Mouse (Mus musculus) neural tube, embryonic 15.5 days (tissue): ENCODE measurements around the gene Ptpru. TPM values are rescaled to one million over a fixed set of nuclear protein-coding genes. Genes with fewer than 3 reads are reported as not detected.

Experiments
- ATAC-seq: fragments of 200-750 bp; cut with Nextera tagmentation; 2 replicates; pipeline ENCODE4 v1.8.0; 2017; ENCODE audit warnings: mild to moderate bottlenecking, moderate TSS enrichment, moderate library complexity; ENCODE audit not compliant: low FRiP score
- H3K27ac ChIP-seq: fragments of 300-500 bp; sonication (generic); replicated peaks from 2 replicates; pipeline ENCODE4 v1.5.1; 2015; ENCODE audit warnings: mild to moderate bottlenecking, inconsistent platforms
- H3K27me3 ChIP-seq: fragments of 300-500 bp; sonication (generic); replicated peaks from 2 replicates; pipeline ENCODE4 v1.6.1; 2015; ENCODE audit warnings: inconsistent platforms
- H3K36me3 ChIP-seq: fragments of 300-500 bp; sonication (generic); 2 replicates; pipeline ENCODE4 v1.6.1; 2015; ENCODE audit warnings: inconsistent platforms
- H3K4me1 ChIP-seq: fragments of 300-500 bp; sonication (generic); 2 replicates; pipeline ENCODE4 v1.6.1; 2015; ENCODE audit warnings: inconsistent platforms
- H3K4me2 ChIP-seq: fragments of 300-500 bp; sonication (generic); 2 replicates; pipeline ENCODE4 v1.6.1; 2015; ENCODE audit warnings: inconsistent platforms, mild to moderate bottlenecking, moderate library complexity
- H3K4me3 ChIP-seq: fragments of 300-500 bp; sonication (generic); replicated peaks from 2 replicates; pipeline ENCODE4 v1.5.1; 2015; ENCODE audit warnings: mild to moderate bottlenecking, inconsistent platforms
- H3K9ac ChIP-seq: fragments of 300-500 bp; sonication (generic); replicated peaks from 2 replicates; pipeline ENCODE4 v1.6.1; 2015; ENCODE audit warnings: mild to moderate bottlenecking, inconsistent platforms
- H3K9me3 ChIP-seq: fragments of 300-500 bp; sonication (generic); replicated peaks from 2 replicates; pipeline ENCODE4 v1.6.1; 2016; ENCODE audit warnings: inconsistent platforms
- WGBS: fragments of 180-500 bp; shearing (Covaris S2); methylation state at CpG from one replicate; pipeline ENCODE4 v1.1.7; 2015; ENCODE audit warnings: mixed read lengths; 5-methylcytosine and 5-hydroxymethylcytosine counted together
- polyA plus RNA-seq: library from polyadenylated mRNA; unstranded; fragments of >200 nt; fragmentation: Nextera tagmentation; extraction: Ambion mirVana; gene quantifications from 2 replicates; pipeline ENCODE4 v1.2.1, GENCODE M21; 2015

Gene Ptpru
- polyA plus RNA-seq, 1 experiment from 2014 or later: 23.5 TPM

- no peak for ATAC-seq
- WGBS: 81% methylated on average over 3 of the region's 3 CpGs
- Histone ChIP-seq H3K9me3 (no peaks in the 10 kb centered on the region), H3K27me3 (peaks cover 35% of the 10 kb centered on the region), H3K27ac (no peak overlapping the region), H3K4me2 (no peak overlapping the region), H3K4me3 (no peak overlapping the region), H3K9ac (no peak overlapping the region), H3K36me3 (no peaks in the 10 kb centered on the region), H3K4me1 (peaks cover 42% of the 10 kb centered on the region)
These were observed 5.2 kb downstream of the Ptpru start for GRCm38 (mm10) chr4:131832759-131833407.

GRCm38 (mm10) chr4:131831546-131832045, 6.5 kb downstream of the Ptpru start:
- ATAC-seq: no peak
- H3K9ac ChIP-seq: no peak overlapping the region
- peaks cover 33% of the 10 kb centered on the region for H3K4me1 ChIP-seq
- H3K4me2 ChIP-seq: no peak overlapping the region
- no peaks in the 10 kb centered on the region for H3K9me3 ChIP-seq
- H3K27me3 ChIP-seq: peaks cover 30% of the 10 kb centered on the region
- H3K27ac ChIP-seq: no peak overlapping the region
- H3K36me3 ChIP-seq: no peaks in the 10 kb centered on the region
- WGBS: 75% methylated on average over 5 of the region's 5 CpGs
- no peak overlapping the region for H3K4me3 ChIP-seq

- Histone ChIP-seq H3K9ac (no peak overlapping the region), H3K27ac (no peak overlapping the region), H3K4me2 (no peak overlapping the region), H3K4me3 (no peak overlapping the region), H3K9me3 (no peaks in the 10 kb centered on the region), H3K4me1 (peaks cover 23% of the 10 kb centered on the region), H3K36me3 (no peaks in the 10 kb centered on the region), H3K27me3 (0 out of 2 replicates have a peak, but pooled peaks cover 9% of the 10 kb centered on the region)
- ATAC-seq: no peak
- 80% methylated on average over 8 of the region's 8 CpGs for WGBS
These were observed 9.0 kb downstream of the Ptpru start for GRCm38 (mm10) chr4:131829123-131829522.

- H3K4me3 ChIP-seq: no peak overlapping the region
- H3K4me1 ChIP-seq: peaks cover 15% of the 10 kb centered on the region; the same call in 1 of the 2 replicates
- H3K36me3 ChIP-seq: no peaks in the 10 kb centered on the region
- H3K4me2 ChIP-seq: no peak overlapping the region
- H3K27ac ChIP-seq: no peak overlapping the region
- 0 out of 2 replicates have a peak, but pooled peaks cover 5% of the 10 kb centered on the region for H3K27me3 ChIP-seq
- no peaks in the 10 kb centered on the region for H3K9me3 ChIP-seq
- no peak overlapping the region for H3K9ac ChIP-seq
- no peak for ATAC-seq
- 24% methylated on average over 6 of the region's 6 CpGs for WGBS
These were observed 11.2 kb downstream of the Ptpru start for GRCm38 (mm10) chr4:131826905-131827304.

GRCm38 (mm10) chr4:131825830-131826229, 12.3 kb downstream of the Ptpru start:
- Histone ChIP-seq H3K4me3 (no peak overlapping the region), H3K27ac (no peak overlapping the region), H3K27me3 (0 out of 2 replicates have a peak, but pooled peaks cover 5% of the 10 kb centered on the region), H3K9me3 (no peaks in the 10 kb centered on the region), H3K4me1 (peaks cover 23% of the 10 kb centered on the region), H3K4me2 (no peak overlapping the region), H3K9ac (no peak overlapping the region), H3K36me3 (no peaks in the 10 kb centered on the region)
- WGBS: 42% methylated on average over 8 of the region's 8 CpGs
- ATAC-seq: no peak

- peaks cover 26% of the 10 kb centered on the region for H3K4me1 ChIP-seq
- no peaks in the 10 kb centered on the region for H3K9me3 ChIP-seq
- no peak overlapping the region for H3K4me2 ChIP-seq
- WGBS: 33% methylated on average over 3 of the region's 3 CpGs
- no peak overlapping the region for H3K27ac ChIP-seq
- H3K36me3 ChIP-seq: no peaks in the 10 kb centered on the region
- no peak overlapping the region for H3K4me3 ChIP-seq
- no peak overlapping the region for H3K9ac ChIP-seq
- 0 out of 2 replicates have a peak, but pooled peaks cover 7% of the 10 kb centered on the region for H3K27me3 ChIP-seq
- no peak for ATAC-seq
These were observed 13.1 kb downstream of the Ptpru start for GRCm38 (mm10) chr4:131824939-131825338.

GRCm38 (mm10) chr4:131822583-131822982, 15.5 kb downstream of the Ptpru start:
- peaks cover 18% of the 10 kb centered on the region for H3K4me1 ChIP-seq
- H3K9me3 ChIP-seq: no peaks in the 10 kb centered on the region
- H3K27ac ChIP-seq: no peak overlapping the region
- WGBS: 84% methylated on average over 3 of the region's 3 CpGs
- peaks cover 10% of the 10 kb centered on the region; the same call in 1 of the 2 replicates for H3K27me3 ChIP-seq
- no peak overlapping the region for H3K9ac ChIP-seq
- no peaks in the 10 kb centered on the region for H3K36me3 ChIP-seq
- no peak overlapping the region for H3K4me2 ChIP-seq
- ATAC-seq: no peak
- H3K4me3 ChIP-seq: no peak overlapping the region

- Histone ChIP-seq H3K9me3 (no peaks in the 10 kb centered on the region), H3K4me3 (no peak overlapping the region), H3K9ac (0 out of 2 replicates have a peak overlapping the region, but pooled peaks have one; percentile 10), H3K4me1 (peaks cover 15% of the 10 kb centered on the region), H3K36me3 (no peaks in the 10 kb centered on the region), H3K4me2 (no peak overlapping the region), H3K27ac (no peak overlapping the region), H3K27me3 (peaks cover 10% of the 10 kb centered on the region; the same call in 1 of the 2 replicates)
- peak; percentile 66; the same call in 1 of the 2 replicates for ATAC-seq
- WGBS: 41% methylated on average over 16 of the region's 16 CpGs
These were observed 16.8 kb downstream of the Ptpru start for GRCm38 (mm10) chr4:131821161-131821731.

GRCm38 (mm10) chr4:131818926-131819325, 19.2 kb downstream of the Ptpru start:
- Histone ChIP-seq H3K4me1 (peaks cover 15% of the 10 kb centered on the region), H3K9me3 (no peaks in the 10 kb centered on the region), H3K9ac (no peak overlapping the region), H3K36me3 (no peaks in the 10 kb centered on the region), H3K4me2 (no peak overlapping the region), H3K27me3 (peaks cover 10% of the 10 kb centered on the region; the same call in 1 of the 2 replicates), H3K27ac (no peak overlapping the region), H3K4me3 (no peak overlapping the region)
- no peak for ATAC-seq
- 62% methylated on average over 23 of the region's 23 CpGs for WGBS

GRCm38 (mm10) chr4:131815774-131816173, 22.3 kb downstream of the Ptpru start:
- no peak overlapping the region for H3K4me3 ChIP-seq

GRCm38 (mm10) chr4:131814869-131815268, 23.2 kb downstream of the Ptpru start:
- peaks cover 6% of the 10 kb centered on the region; the same call in 1 of the 2 replicates for H3K4me1 ChIP-seq
- 84% methylated on average over 10 of the region's 10 CpGs for WGBS
- ATAC-seq: no peak
- no peak overlapping the region for H3K9ac ChIP-seq
- no peaks in the 10 kb centered on the region for H3K9me3 ChIP-seq
- H3K36me3 ChIP-seq: no peaks in the 10 kb centered on the region
- no peak overlapping the region for H3K4me3 ChIP-seq
- no peak overlapping the region for H3K4me2 ChIP-seq
- no peak overlapping the region for H3K27ac ChIP-seq
- H3K27me3 ChIP-seq: peaks cover 8% of the 10 kb centered on the region; the same call in 1 of the 2 replicates

More at GRCm38 (mm10) chr4:131815774-131816173, 22.3 kb downstream of the Ptpru start:
- WGBS: 68% methylated on average over 10 of the region's 10 CpGs
- no peak overlapping the region for H3K9ac ChIP-seq
- peaks cover 8% of the 10 kb centered on the region for H3K4me1 ChIP-seq
- H3K36me3 ChIP-seq: no peaks in the 10 kb centered on the region
- H3K27me3 ChIP-seq: peaks cover 10% of the 10 kb centered on the region; the same call in 1 of the 2 replicates
- no peak for ATAC-seq
- no peaks in the 10 kb centered on the region for H3K9me3 ChIP-seq
- H3K4me2 ChIP-seq: no peak overlapping the region
- no peak overlapping the region for H3K27ac ChIP-seq

GRCm38 (mm10) chr4:131813798-131814197, 24.3 kb downstream of the Ptpru start:
- no peak overlapping the region for H3K27ac ChIP-seq

More at GRCm38 (mm10) chr4:131813798-131814197, 24.3 kb downstream of the Ptpru start:
- WGBS: 92% methylated on average over 7 of the region's 7 CpGs
- Histone ChIP-seq H3K9ac (no peak overlapping the region), H3K9me3 (no peaks in the 10 kb centered on the region), H3K36me3 (no peaks in the 10 kb centered on the region), H3K4me1 (peaks cover 6% of the 10 kb centered on the region; the same call in 1 of the 2 replicates), H3K4me2 (no peak overlapping the region), H3K4me3 (no peak overlapping the region), H3K27me3 (peaks cover 2% of the 10 kb centered on the region; the same call in 1 of the 2 replicates)
- ATAC-seq: no peak
